Mouse (Mus musculus) heart, postnatal 0 days (tissue): ENCODE data around the gene Cic.

ENCODE experiments used
- CTCF ChIP-seq: IDR thresholded peaks from 2 replicates; pipeline ENCODE4 v1.5.1; 2016; ENCODE audit warnings: antibody characterized with exemption, control low read depth, low read depth
- EP300 ChIP-seq: IDR thresholded peaks from 2 replicates; pipeline ENCODE4 v1.6.1; 2016; ENCODE audit warnings: antibody characterized with exemption, low read depth

- TF ChIP-seq EP300 (no peak), CTCF (no peak)
Observed at GRCm38 (mm10) chr7:25220457-25221101, 46.9 kb upstream of the Cic start, which contains the start of gene Dedd2.
